Mouse (Mus musculus) brown adipose tissue, adult 24 weeks (tissue): ENCODE data around the gene BC037034. TPM values are rescaled to one million over a fixed set of nuclear protein-coding genes. Genes with fewer than 3 reads are reported as not detected.

Experiments used
- H3K27ac ChIP-seq: fragments of 200-500 bp; replicated peaks from 2 replicates; pipeline ENCODE4 v1.5.1; 2012; ENCODE audit warnings: low read depth, mild to moderate bottlenecking, low read length
- H3K4me1 ChIP-seq: fragments of 200-500 bp; 2 replicates; pipeline ENCODE4 v1.6.1; 2012; ENCODE audit warnings: low read length, mixed read lengths; ENCODE audit not compliant: control insufficient read depth, insufficient read depth, insufficient read length
- H3K4me3 ChIP-seq: fragments of 200-500 bp; 2 replicates; pipeline ENCODE4 v1.5.1; 2012; ENCODE audit warnings: low read depth, mild to moderate bottlenecking, low read length, moderate library complexity; ENCODE audit not compliant: insufficient read depth
- polyA plus RNA-seq: library from polyadenylated mRNA; stranded (reverse); fragments of >200 nt; gene quantifications from 2 replicates; pipeline ENCODE4 v1.2.4, GENCODE M21; 2012; ENCODE audit not compliant: missing spikeins, insufficient read depth, insufficient read length

Gene BC037034
- polyA plus RNA-seq, result 5.1 and 7.1 TPM in 2 replicates

GRCm38 (mm10) chr5:138263260-138264206 is at the start of gene BC037034:
Gene BC037034 (minus strand): TSS chr5:138264033.
- Histone ChIP-seq H3K4me1 (no peaks in the 10 kb centered on the region), H3K27ac (peak within 1 kb of the TSS; percentile 54), H3K4me3 (peak within 1 kb of the TSS; percentile 75)

- Histone ChIP-seq H3K4me1 (no peaks in the 10 kb centered on the region), H3K4me3 (no peak overlapping the region), H3K27ac (no peak overlapping the region)
Measured at GRCm38 (mm10) chr5:138312795-138313194, 49.0 kb upstream of the BC037034 start.

GRCm38 (mm10) chr5:138299613-138300012 is 35.8 kb upstream of the BC037034 start:
- Histone ChIP-seq H3K4me3 (no peak overlapping the region), H3K27ac (no peak overlapping the region), H3K4me1 (no peaks in the 10 kb centered on the region)

GRCm38 (mm10) chr5:138294158-138294557 is 30.3 kb upstream of the BC037034 start:
- Histone ChIP-seq H3K4me3 (no peak overlapping the region), H3K4me1 (no peaks in the 10 kb centered on the region), H3K27ac (no peak overlapping the region)

GRCm38 (mm10) chr5:138291638-138292037 is 27.8 kb upstream of the BC037034 start:
- Histone ChIP-seq H3K4me1 (no peaks in the 10 kb centered on the region), H3K27ac (no peak overlapping the region), H3K4me3 (no peak overlapping the region)

GRCm38 (mm10) chr5:138287861-138288260 is 24.0 kb upstream of the BC037034 start:
- no peaks in the 10 kb centered on the region for H3K4me1 ChIP-seq
- no peak overlapping the region for H3K27ac ChIP-seq
- no peak overlapping the region for H3K4me3 ChIP-seq

- H3K4me3 ChIP-seq, result no peak overlapping the region
- H3K27ac ChIP-seq, result no peak overlapping the region
- H3K4me1 ChIP-seq, result no peaks in the 10 kb centered on the region
Measured at GRCm38 (mm10) chr5:138283540-138283939, 19.7 kb upstream of the BC037034 start.

- no peaks in the 10 kb centered on the region for H3K4me1 ChIP-seq
- H3K4me3 ChIP-seq, result no peak overlapping the region
- no peak overlapping the region for H3K27ac ChIP-seq
Measured at GRCm38 (mm10) chr5:138281798-138282197, 18.0 kb upstream of the BC037034 start.

- no peak overlapping the region for H3K4me3 ChIP-seq
- no peak overlapping the region for H3K27ac ChIP-seq
- H3K4me1 ChIP-seq, result no peaks in the 10 kb centered on the region
Measured at GRCm38 (mm10) chr5:138280829-138281228, 17.0 kb upstream of the BC037034 start.

DNA sequence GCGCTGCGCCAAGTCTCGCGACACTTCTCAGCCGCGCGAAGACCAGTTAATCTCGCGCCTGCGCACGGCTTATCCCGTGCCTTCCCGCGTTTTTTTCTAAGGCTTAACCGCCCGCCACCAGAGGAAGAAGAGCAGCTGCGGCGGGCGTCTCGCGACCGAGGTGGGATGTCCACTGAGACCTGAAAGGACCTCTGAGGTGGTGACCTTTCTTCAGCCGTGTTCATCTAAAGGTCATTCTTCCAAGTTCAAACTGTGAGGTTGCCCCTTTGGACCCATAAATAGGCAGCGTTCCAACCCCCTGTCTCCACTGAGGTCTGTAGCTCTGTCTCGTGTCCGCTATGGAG is 16.6 kb upstream of the BC037034 start:
- Histone ChIP-seq H3K27ac (no peak overlapping the region), H3K4me3 (peak overlapping the region; percentile 52), H3K4me1 (no peaks in the 10 kb centered on the region)

DNA sequence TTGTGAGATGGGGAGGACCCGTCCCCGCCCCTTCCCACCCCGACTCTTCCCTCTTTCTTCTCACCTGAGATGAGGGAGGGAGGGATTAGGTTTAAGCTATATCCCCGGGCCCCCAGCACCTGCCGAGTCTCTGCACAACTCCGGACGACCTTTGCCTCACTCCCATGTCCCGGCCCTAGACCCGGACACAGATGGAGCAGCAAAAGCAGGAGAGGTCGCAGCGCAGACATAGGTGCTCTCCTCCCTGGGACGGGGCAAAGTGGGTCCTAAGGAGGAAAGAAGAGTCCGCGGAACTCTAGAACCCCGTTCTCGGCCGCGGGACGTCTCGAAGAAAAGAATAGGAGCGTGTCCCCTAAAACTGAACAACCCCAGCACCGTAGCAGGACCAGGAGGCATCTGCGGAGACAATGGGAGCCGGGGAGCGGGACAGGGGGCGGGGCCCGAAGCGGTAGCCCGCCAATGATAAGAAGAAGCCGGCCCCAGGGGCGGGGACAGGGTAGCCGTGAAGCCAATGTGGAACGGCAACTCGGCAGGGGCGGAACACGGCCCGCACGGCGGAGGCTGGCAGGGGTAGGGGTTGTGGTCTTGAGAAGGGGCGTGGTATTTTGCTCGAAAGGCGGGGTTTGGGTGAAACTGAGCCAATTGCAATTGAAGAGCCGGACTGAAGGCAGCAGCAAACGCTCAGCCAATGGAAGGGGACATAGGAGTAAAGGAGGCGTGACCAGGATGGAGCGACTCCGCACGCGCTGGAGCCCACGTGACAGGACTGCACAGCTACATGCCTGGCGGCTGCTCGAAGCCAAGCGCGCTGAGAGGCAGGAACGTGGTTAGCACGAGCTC is 16.0 kb upstream of the BC037034 start, which contains the start of the genes Gm43720, Gpc2 and Stag3:
Gm43720 (minus strand) TSS at position 374 of the 840 bp plus-strand sequence.
Gpc2 (minus strand) TSS at position 421 of the 840 bp plus-strand sequence.
Stag3 (plus strand) TSS at position 656 of the 840 bp plus-strand sequence.
- no peak within 1 kb of the TSS for H3K27ac ChIP-seq
- peak within 1 kb of the TSS; percentile 52 for H3K4me3 ChIP-seq

DNA sequence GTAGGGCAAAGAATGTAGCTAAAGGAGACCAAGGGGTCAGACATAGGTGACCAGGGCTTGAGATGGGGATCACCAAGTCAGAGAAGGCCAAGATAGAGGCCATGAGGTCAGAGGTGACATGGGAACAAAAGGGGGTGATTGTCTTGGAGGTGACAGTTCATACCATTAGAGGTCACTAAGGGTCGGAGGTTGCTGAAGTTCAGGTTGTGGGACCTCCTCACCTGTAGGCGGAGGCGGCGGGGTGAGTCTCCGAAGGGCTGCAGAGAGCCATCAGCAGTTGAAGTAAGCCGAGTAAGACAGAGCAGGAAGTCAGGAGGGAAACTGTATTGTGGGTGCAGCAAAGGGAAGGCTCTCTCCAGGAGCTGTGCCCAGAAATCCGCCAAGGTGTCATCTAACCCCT is 14.2 kb upstream of the BC037034 start:
- Histone ChIP-seq H3K4me1 (no peaks in the 10 kb centered on the region), H3K27ac (no peak overlapping the region), H3K4me3 (no peak overlapping the region)

More for the DNA sequence above, 16.0 kb upstream of the BC037034 start, which contains the start of the genes Gm43720, Gpc2 and Stag3:
- H3K4me1 ChIP-seq, result no peaks in the 10 kb centered on the region

DNA sequence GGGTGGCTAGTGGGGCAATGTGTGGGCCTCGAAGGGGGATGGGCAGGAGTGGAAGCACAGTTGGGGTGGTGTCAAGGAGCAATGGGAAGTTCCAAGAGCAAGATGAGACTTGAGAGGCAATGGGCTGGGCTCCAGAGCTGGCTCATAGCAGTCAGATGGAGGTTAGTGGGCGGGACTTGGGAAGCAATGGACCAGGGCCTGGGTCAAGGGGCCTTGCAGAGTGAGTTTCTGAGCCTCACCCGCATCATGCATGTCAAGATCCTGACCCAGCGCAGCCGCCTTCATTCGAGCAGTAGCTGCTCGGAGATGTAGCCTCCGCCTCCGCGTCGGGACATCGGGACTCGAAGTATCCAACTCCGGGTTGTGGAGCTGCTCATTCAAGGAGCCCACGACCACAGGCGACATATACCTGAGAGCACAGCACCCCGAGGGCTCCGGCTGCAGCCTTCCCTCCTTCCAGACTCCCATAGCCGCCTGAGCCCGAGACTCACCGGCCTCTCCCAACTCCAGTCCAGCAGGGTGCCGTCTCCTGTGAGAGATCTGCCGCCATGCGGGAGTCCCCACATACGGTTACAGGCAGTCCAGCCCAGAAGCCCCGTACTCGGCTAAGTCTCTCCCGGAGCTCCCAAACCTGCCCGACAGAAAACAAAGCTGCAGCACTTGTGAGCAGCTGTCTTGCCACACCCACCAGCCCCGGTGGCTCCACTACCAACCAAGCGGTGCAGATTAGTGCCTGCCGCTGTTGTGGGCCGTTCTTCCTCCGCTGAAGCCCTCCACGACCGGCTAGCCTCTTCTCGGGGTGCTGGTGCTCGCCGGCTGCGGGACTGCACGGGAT is 11.6 kb upstream of the BC037034 start:
- H3K27ac ChIP-seq, result no peak overlapping the region
- H3K4me3 ChIP-seq, result no peak overlapping the region
- no peaks in the 10 kb centered on the region for H3K4me1 ChIP-seq

DNA sequence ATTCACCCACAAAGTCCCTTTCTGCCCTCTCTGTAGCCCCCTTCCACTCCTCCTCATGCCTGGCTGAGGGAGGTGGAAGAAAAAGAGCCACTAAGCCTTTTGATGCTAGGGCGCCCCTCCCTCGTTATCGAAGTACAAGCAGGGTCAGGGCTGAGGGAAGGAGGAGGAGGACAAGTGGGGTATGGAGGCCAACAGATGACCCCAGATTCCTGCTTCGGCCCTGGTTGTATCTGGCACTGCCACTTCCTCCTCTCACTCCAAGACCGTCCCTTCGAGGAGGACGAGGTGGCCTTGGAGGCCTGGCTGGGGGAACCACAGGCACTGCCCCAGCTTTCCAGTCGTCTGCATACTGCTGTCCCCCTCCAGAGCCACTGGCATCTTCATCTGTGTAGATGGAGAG is 10.4 kb upstream of the BC037034 start:
- Histone ChIP-seq H3K4me3 (no peak overlapping the region), H3K4me1 (no peaks in the 10 kb centered on the region), H3K27ac (no peak overlapping the region)
